Mouse (Mus musculus) adrenal gland, adult 8-10 months (tissue): ENCODE data around the gene Smim8. TPM values are rescaled to one million over a fixed set of nuclear protein-coding genes. Genes with fewer than 3 reads are reported as not detected.

Experiments
- DNase-seq: peaks from one replicate; pipeline ENCODE4 v3.0.0; 2022
- total RNA-seq, 4 experiments: library from RNA; stranded (reverse); gene quantifications; 2 replicates each; pipeline ENCODE4 v1.2.4; 2022

Smim8 gene
- total RNA-seq, 4 experiments from 2014 or later = 17.3 to 26.2 (median 21.9) TPM

- no peak for DNase-seq
Measured at GRCm38 (mm10) chr4:34719421-34719820, 58.8 kb downstream of the Smim8 start.

Other genes with a start within 250 kb of the Smim8 start
- 10 to 100 TPM; 62.4 to 84.6 (median 78.6) TPM for gene Akirin2, start 227.5 kb downstream of the Smim8 start, total RNA-seq
- gene Orc3, start 163.5 kb downstream of the Smim8 start, total RNA-seq = 10 to 100 TPM; 58.4 to 78.6 (median 70.1) TPM
- 10 to 100 TPM; 29.7 to 38.4 (median 35.2) TPM for gene Rars2, start 163.5 kb downstream of the Smim8 start, total RNA-seq
- gene Slc35a1, start 91.0 kb downstream of the Smim8 start, total RNA-seq = 10 to 100 TPM; 42.8 to 55.2 (median 53.0) TPM
- under 1 TPM; 0.31 to 1.00 (median 0.65) TPM for gene Cfap206, start 48.2 kb downstream of the Smim8 start, total RNA-seq
- gene Gm136, start 22.2 kb downstream of the Smim8 start, total RNA-seq = not detected
- gene Zfp292, start 104.5 kb upstream of the Smim8 start, total RNA-seq = 10 to 100 TPM; 18.6 to 25.2 (median 22.2) TPM
- gene Cga, start 115.4 kb upstream of the Smim8 start, total RNA-seq = not detected